Mouse (Mus musculus): Measurements from ENCODE around the gene Tnnt3.

Tnnt3 gene

DNA sequence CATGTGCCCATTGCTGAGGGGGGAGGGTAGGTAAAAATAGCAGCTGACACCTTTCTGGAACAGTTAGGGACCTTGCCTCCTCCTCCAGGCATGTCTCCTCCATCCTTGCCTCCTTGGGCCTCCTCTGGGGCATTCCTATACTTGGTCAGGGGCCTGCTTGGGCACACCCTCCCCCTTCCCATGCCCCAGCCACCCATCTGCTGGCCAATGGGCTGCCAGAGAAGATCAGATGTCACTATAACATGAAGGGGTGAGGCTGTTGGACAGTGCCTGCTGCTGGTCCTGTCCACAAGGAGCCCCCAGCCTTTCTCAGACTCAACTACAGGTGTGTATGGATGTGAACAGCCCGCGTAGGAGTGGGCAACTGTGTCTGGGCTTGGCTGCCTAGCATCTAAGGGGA lies at the start of gene Tnnt3:
TSS of gene Tnnt3 (plus strand) at position 262 of the 400 bp plus-strand sequence.
- no peak for DNase-seq (ENCODE audit: low read depth)

DNA sequence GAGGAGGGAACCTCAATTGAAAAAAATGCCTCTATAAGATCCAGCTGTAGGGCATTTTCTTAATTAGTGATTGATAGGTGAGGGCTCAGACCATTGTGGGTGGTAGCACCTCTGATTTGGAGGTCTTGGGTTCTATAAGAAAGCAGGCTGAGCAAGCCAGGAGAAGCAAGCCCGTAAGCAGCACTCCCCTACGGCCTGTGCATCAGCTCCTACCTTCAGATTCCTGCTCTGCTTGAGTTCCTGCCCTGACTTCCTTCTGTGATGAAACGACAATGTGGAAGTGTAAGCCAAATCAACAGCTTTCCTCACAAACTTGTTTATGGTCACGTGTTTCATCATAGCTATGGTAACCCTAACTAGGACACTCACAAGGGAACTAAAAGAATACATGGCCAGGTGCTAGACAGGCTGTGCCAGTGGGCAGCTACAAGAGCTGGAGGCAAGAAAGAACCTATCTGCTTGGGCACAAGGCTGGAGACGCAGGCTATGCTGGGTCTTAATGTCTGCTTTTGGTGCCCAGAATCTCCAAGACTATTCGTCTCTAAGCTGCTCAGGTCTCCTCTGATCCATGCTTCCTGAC lies 49.5 kb upstream of the Tnnt3 start:
- no peak for DNase-seq (ENCODE audit: low read depth)

DNA sequence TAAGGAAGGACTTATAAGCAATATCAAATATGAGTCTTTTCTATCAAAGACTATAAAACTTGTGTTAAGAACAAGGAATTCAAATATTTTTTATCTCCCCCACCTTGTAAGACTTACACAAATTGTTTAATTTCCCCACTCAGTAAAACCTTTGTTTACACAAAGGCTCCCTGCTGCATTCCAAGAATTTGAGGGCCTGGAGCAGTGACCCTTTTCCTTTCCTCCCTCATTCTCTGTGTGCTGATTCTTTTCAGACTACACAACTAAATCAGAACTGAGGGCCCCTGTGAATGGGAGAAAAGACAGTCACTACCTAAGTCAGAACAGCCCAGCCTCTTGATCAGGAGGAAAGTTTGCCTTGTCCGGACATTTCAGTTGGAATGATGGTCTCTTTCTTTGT lies 43.9 kb upstream of the Tnnt3 start:
- DNase-seq (ENCODE audit: low read depth), result no peak

DNA sequence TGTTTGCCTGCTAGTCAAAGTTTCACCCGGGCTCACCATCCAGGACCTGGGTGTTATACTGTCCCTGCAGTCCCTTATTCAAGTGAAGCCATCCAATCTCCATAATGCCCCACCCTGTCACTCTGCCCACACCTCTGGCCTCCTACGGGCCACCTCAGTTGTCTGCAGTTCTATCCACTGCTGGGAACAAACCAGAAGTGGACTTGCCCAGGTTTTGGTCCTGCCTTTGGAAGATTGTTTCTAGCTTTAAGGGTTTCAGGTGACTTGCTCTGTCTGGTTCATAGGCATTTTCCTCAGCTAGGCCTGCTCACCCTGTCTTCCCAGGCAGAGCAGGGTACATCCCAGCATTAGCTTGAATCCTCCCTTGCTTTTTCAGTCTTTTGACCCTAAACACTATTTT lies 43.4 kb upstream of the Tnnt3 start:
- DNase-seq (ENCODE audit: low read depth), result no peak

DNA sequence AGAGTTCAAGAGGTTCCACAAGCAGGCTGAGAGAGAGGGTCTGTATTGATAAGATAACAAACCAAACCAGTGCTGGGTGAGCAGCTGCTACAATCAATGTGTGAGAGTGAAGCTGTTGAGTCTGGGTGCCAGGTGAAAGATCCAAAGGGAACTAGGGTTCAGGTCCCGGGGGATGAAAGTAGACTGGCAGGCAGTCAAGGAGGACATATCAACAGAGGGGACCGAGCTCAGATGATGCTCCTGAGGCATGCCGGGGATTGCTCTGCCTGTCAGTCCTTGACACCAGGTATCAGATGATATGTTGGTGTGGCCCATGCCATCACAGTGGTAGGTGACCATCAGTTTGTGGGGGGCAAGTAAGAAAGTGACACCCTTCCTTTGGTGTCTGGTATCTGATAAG lies 41.8 kb upstream of the Tnnt3 start:
- DNase-seq (ENCODE audit: low read depth), result no peak

DNA sequence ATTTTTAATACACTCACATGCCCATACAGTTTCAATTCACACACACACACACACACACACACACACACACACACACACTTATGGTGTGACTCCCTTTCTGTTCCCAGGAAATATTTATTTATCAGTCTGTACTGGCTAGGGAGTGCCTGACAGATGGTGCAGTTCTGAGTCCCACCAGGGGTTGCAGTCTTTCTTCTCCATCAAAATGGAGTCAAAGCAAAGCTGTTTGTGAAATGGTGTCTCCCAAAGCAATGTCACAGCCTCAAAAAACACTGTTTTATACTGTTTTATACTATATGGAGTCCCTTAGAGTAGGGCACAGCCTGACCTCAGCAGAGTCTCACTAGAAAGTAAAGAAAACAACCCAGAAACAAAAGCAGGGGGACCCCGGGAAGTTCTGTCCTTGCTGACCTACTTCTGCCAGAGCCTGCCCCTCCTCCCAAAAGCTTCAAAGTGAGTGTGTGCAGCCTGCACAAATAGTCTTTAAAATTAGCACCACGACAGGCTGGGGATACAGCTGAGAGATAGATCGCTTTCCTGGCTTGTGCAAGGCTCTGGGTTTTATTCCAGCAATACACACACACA lies 41.3 kb upstream of the Tnnt3 start:
- no peak for DNase-seq (ENCODE audit: low read depth)

DNA sequence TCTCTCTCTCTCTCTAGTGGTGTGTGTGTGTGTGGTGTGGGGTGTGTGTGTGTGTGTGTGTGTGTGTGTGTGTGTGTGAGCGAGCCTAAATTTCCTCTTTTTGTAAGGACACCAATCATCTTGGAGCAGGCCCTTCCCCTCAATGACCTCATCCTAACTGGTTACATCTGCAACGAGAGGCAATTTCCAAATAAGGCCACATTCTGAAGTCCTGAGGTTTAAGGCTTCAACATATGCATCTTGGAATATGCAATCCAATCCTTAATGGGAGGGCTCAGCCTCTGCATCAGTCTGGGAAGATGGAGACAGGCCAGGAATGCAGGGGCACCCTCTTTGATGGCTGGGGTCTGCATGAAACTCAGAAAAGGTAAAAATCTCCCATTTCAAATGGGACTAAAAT lies 40.6 kb upstream of the Tnnt3 start:
- no peak for DNase-seq (ENCODE audit: low read depth)

DNA sequence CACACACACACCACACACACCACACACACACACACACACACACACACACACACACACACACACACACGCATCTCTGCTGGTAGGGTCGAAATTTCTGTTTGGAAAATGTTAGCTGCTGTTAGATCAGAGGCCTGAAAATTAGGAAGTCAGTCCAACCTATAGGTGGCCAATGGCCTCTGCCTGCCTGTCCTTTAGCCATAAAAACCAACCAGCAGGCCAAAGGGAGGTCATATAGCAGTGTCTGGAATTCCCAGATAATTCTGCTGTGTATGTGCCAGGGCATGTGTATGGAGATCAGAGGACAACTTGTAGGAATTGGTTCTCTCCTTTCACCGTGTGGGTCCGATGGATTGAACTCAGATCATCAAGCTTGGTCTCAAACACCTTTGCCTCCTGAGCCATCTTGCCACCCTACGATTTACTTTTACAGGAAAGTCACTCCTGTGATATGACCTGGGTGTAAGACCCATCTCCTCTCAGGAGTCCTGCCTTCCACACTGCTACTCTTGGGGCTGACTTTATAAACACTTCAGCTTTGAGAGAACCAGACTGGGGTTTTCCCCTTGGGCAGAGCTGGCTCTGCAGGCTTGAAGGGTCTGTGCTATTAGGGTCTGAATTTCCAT lies 39.8 kb upstream of the Tnnt3 start:
- no peak for DNase-seq (ENCODE audit: low read depth)

DNA sequence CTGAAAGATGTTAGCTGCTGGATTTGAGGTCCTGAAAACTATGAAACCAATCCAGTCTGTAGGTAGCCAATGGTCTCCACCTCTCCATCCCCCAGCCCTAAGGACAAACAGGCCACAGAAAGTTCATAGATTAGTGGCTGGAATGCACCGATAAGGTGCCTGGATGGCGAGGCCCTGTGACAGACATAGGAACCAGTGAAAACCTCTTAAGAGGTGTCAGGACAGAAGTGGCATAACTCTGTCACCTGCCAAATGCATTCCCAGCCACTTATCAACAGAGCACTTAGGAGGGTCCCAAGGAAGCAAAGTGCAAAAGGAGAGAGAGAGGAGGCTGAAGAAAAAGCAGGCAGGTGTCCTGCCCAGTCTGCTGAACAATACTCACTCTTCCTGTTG lies 39.3 kb upstream of the Tnnt3 start:
- no peak for DNase-seq (ENCODE audit: low read depth)

DNA sequence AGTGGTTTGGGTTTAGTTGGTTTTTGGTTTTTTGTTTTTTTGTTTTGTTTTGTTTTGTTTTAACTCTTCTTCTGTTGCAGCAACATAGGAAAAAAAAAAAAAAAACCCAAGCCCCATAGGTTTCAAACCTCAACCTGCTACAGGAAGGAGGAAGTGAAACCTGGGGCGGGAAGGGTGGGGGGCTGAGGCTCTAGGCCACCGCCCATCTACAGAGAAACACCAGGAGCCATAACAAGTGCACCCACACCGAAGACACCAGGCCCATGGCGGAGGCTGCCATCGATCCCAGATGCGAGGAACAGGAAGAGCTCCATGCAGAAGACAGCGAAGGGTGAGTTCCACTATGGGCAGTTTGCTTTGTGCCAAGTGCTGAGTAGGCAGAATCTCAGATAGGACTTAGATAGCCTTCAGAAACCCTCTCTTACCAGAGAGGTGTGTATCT lies 38.0 kb upstream of the Tnnt3 start, which contains the start of gene Lsp1:
TSS of gene Lsp1 (plus strand) at position 174 of the 442 bp plus-strand sequence.
- DNase-seq (ENCODE audit: low read depth), result no peak

DNA sequence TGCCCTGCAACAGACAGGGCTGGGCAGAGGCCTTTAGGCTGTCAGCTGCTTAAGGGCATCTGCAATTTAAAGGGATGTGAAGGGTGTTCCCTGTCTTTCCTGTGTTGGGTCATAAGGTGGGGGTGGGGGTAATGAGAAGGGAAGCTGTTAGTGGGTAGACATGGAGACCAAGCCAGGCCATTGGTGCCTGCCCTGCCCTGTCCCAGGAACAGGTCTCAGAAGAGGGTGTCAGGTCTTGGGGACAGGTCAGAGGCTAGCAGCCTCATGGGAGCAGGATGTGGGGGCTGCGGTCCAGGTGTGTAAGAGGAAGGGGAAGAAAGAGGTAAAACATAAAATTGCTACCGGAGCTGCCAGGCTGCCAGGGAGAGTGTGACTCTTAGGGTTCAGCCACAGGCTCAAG lies 37.2 kb upstream of the Tnnt3 start:
- DNase-seq (ENCODE audit: low read depth), result no peak

DNA sequence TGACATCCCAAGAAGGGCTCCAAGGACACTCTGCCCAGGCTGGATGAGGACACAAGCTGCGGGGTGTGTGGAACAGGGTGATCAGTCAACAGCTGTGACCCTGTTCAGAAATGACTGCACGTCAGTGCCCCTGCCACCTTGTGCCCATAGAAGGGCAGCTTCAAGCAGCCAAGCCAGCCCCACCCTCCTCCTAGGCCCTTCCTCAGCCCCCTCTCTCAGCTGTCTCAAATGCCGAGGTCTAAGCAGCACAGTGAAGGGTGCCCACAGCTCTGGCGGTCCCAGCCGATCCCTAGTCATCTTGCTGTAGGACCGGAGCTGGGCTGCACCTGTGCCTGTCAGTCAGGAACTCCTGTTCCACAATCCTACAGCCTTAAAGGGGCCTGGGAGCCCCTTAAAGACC lies 36.4 kb upstream of the Tnnt3 start:
- DNase-seq (ENCODE audit: low read depth), result no peak

DNA sequence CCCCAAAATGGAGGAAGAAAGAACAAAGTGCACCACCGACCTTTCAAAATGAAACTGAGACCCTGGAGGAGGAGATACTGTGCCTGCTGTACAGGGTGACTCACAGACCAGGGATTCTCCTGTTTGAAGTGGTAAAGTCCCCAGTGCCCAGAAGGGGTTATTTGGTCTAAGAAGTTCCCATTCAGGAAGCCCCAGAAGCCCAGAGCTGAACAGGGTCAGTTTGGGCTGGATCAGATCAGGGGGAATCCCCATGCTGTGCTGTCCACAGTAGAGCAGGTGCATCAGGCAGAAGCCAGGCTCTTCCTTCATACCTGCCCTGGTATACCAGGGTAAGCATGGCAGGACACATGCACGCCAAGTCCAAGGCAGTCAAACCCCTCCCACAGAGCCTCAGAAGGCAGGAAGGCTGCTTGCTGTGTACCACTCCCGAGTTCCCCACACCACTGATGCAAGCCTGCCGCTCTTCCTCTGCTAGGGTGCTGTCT lies 36.0 kb upstream of the Tnnt3 start:
- no peak for DNase-seq (ENCODE audit: low read depth)

DNA sequence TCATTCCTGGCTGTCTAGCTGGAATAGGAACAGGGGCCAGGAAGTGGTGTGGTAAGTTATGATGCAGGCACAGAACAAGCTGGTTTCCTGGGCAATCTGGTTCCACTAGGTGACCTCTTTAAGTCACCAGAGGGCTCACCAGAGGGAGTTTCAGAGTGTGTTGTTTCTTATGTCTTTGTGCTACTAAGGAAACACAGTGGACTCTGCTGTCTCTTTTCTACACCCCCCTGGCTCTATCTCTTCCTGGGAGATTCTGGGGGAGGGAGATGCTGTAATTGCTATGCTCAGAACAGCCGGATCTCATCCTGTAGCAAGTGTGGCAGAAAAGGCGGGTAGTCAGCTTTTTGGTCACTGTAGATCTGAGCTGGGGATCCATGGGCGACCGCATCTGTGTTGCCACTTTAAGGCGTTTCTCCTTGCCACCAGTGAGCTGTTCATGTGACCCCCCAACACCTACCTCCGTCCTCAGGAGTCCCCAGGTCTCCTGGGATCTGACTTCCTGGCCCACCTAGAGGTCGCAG lies 28.4 kb upstream of the Tnnt3 start:
- no peak for DNase-seq (ENCODE audit: low read depth)

DNA sequence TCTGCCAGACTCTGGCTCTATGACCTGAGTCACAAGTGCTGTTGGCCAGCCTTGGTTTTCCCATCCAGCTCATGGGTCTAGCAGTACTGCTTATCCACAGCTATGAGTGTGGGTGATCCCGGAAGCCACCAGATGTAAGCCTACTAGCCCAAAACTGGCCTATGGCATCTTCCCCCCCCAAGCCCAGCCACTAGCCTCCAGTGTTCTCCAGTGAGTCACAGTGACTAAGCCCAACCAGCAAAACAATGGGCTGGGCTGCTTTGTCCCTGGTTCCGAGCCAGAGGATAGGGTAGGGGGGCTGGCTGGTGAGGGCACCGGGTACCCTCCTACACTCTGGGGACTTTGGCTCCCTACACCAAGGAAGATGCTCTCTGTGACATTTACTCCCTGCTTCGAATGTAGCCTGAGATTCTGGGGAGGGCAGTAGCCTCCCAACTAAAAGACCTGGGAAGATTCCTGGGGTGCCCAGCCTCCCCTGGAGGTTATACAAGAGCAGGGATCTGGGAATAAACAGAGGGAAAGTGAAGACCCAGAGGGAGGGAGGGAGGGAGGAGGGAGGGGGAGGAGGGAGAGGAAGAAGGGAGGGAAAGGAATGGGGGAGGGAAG lies 27.7 kb upstream of the Tnnt3 start:
- no peak for DNase-seq (ENCODE audit: low read depth)

DNA sequence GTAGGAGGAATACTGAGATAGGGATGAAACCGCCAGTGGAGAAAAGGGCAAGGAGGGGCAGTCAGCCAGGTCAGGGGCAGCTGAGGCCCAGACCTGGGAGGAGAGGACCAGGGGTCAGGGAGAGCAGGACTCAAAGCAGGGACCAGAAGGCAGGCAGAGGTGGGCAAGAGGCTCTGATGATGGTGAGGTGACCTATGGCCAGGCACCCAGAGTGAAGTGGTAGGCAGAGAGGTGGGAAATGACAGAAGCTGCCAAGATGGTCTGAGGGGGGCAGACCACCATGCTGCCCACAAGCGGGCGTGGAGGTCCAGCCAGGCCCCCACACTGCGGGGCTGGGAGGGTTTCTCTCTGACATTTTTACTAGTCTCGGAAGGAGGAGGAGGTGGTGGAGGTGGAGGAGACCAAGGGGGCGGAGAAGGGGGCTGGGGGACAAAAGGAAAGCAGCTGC lies 27.2 kb upstream of the Tnnt3 start:
- DNase-seq (ENCODE audit: low read depth), result no peak

DNA sequence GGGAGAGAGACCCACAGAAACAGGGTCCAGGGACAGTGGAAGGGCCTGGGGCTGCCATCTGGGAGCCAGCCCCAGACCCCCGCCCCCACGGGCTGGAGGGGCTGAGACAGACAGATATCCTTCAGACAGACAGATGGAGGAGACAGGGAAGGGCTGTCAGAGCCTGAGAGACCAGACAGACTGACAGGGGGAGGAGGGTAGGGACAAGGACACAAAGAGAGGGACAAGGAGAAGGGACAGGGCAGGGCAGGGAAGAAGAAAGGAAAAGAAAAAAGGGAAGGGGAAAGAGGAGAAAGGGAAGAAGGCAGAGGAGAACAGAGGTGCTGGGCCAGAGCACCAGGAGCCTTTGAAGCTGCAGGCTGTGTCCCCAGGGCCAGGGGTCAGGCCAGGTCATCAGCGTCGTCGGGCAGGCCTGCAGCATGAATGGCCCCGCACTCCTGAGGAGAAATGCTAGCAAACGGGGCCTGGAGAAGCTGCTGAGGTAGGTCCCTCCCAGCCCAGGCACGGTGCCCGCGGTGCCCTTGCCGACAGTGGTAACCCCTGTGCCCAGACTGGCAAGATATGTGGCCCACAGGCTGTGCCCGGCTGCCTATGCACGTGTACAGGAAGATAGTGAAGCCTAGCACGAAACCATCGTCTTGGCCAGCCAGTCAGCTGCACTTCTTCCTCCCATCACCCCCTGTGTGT lies 26.6 kb upstream of the Tnnt3 start:
- DNase-seq (ENCODE audit: low read depth), result no peak

DNA sequence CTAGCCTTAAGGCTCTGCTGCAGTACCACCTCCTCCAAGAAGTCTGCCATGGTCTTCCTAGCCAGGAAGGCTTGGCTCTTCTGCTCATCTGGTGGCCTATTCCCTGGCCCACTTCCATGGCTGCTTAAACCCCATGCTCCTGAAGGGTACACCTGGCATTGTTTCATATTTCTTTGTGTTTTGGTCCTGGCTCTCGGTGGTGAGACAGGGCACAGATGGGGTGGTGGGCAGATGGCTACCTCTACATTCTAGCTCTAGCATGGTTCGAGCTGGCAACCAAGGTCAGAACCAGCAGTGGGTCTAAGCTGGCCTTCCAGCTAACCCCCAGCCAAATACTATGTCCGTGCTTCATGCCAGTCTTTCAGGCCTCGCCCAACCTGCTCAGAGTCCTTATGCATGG lies 25.7 kb upstream of the Tnnt3 start:
- DNase-seq (ENCODE audit: low read depth), result no peak

DNA sequence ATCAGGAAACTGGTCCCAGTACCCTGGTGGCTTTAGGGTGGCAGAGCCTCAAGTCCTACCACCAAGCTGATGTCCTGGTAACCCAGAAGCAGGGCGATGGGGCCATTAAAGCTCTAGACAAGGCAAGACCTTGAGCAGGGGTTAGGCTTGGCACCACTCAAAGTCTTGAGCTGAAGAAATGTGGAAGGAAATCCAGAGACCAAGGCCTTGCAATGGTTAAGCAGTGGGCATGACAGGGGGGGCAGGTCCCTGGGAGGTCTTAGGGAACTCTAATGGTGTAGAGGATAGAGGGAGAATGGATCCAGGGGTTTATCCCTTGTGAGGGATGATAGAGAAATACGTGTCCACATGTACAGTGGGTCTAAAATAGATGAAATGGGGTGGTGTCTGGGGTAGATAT lies 25.2 kb upstream of the Tnnt3 start:
- DNase-seq (ENCODE audit: low read depth), result no peak

DNA sequence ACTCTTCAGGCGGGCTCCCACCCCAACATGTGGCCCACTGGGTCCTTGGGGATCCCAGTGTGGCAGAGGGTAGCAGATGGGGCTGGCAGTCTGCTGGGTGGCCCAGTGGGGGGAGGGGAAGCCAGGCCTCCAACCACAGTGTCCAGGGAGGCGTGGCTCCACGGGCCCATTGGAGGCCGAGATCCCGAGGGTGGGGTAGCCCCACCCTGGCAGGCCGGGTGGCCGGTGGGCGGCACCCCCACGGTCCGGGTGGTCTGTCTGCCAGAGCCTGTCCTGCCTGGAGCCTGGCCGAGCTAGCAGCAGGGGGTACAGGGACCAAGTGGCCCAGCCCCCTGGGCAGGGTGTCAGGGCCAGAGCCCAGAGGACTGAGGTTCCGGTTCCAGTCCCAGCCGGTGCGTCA lies 23.8 kb upstream of the Tnnt3 start:
- DNase-seq (ENCODE audit: low read depth), result no peak

DNA sequence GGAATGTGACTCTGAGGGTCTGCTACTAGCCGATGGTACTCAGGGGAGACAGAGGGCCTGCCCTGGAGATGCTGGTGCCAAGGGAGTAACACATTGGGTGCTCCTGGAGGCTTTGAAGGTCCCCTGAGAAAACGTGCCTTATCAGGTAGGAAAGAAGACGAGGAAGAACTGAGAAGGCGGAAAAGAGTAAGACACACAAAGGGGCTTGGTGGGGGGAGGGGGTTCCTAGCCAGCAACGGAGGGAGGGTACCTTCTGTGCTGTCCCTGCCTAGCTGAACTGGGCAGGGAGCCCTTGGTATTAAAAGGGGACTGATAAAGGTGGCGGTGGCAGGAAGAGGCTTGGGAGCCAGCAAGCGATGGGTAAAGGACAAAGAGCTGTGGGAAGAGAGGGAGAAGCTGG lies 23.0 kb upstream of the Tnnt3 start:
- DNase-seq (ENCODE audit: low read depth), result no peak

DNA sequence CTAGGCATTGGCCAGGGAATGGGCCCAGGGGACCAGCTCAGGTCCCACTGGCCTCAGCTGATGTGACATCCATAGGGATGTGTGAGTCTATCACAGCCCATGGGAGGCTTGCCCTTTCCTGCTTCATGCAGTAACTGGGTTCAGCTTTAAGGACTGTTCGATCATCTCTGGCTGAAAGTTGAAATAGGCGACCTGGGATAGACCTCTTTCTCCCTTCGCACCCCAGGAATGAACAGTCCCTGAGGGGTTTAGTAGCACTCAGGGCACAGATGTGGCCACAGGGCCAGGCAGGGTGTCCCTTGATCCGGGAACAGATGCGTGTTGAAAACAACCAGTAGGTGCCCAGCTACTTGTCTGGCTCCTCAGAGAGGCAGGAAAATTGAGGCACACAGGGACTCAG lies 22.4 kb upstream of the Tnnt3 start:
- DNase-seq (ENCODE audit: low read depth), result no peak

All from c-Kit-positive CD71-negative TER-119-negative erythroid progenitor cells, embryonic 14.5 days (primary cell).